Mouse (Mus musculus) cortical plate, adult 2 months (tissue): ENCODE measurements around the gene Lias.

ENCODE experiments used
- CTCF ChIP-seq: fragments of 200-500 bp; IDR thresholded peaks from 2 replicates; pipeline ENCODE4 v1.5.1; 2011; ENCODE audit warnings: mild to moderate bottlenecking, control low read depth, low read length; ENCODE audit not compliant: insufficient read depth; ENCODE audit errors: extremely low read depth
- POLR2A ChIP-seq: fragments of 200-500 bp; IDR thresholded peaks from 2 replicates; pipeline ENCODE4 v1.6.1; 2011; ENCODE audit warnings: mild to moderate bottlenecking, low read length, control low read depth; ENCODE audit not compliant: insufficient read depth; ENCODE audit errors: extremely low read depth

- TF ChIP-seq CTCF: no peak
- TF ChIP-seq POLR2A: peak; percentile 95
Measured at GRCm38 (mm10) chr5:65435806-65436561, 44.7 kb downstream of the Lias start, which contains the start of gene Ugdh.
